Mouse (Mus musculus): ENCODE measurements at regions not wholly inside any gene's neighbourhood (a gene's known extent, or its start where the extent isn't known, plus 50 kb on each side); places are given as distances from the start of the nearest gene placed in this dataset.
"Not testable (repeated sequence)": the region's sequence is repeated elsewhere in the genome, so short reads cannot be mapped to it uniquely, and the experiment has no call there.

DNA sequence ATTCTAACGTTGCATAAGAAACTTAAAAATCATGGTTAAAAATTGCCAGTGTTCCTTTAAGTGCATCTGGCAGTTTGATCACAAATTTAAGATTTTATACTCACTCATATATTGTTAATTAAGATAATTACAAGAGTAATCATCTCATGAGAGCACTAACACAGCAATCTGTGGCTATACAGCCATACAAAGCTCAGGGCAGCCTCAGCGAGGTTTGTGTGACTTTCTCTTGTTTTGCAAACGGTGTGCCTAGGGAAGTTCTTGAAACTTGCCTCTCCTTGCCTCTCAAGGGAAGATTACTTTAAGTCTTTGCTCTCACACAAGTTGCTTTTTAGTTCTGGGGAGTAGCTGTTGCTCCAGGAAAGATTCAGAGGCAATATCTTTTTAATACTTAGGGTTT lies 58.1 kb upstream of the Slc1a4 start:
- 86% methylated on average over 3 of the region's 3 CpGs for WGBS
- Histone ChIP-seq H3K4me3 (ENCODE audit: insufficient read depth, low read depth, low read length) (no peak overlapping the region), H3K4me1 (ENCODE audit: control insufficient read depth, insufficient read depth, low read length) (no peaks in the 10 kb centered on the region), H3K27ac (ENCODE audit: insufficient read depth, low read depth, low read length) (no peak overlapping the region)
- no peak for TF ChIP-seq CTCF (IDR thresholded peaks at IDR 0.05; ENCODE audit: insufficient read depth, low read depth, low read length)
- no peak for TF ChIP-seq POLR2A (IDR thresholded peaks at IDR 0.05; ENCODE audit: insufficient read depth, low read depth, low read length)

DNA sequence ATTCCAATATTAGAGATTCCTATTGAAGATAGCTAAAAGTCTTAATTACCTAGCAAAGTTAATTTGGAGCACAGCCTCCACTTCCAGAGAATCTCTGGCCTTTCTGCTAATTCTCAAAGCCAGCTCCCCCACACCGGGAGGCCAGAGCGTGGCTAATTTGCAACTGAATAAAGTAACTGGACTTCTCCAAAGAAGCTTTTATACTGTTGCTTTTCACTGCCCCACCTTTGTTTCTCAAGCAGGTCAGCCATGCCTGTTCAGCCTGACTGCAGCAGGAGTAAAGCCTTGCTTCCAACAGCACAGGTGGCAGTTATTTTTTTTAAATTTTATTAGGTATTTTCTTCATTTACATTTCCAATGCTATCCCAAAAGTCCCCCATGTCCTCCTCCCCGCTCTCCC lies 60.8 kb upstream of the Slc1a4 start:
- not testable (repeated sequence) for H3K4me3 ChIP-seq (ENCODE audit: insufficient read depth, low read depth, low read length); H3K4me1 ChIP-seq (ENCODE audit: control insufficient read depth, insufficient read depth, low read length); H3K27ac ChIP-seq (ENCODE audit: insufficient read depth, low read depth, low read length)
- WGBS = 49% methylated on average over 3 of the region's 3 CpGs

DNA sequence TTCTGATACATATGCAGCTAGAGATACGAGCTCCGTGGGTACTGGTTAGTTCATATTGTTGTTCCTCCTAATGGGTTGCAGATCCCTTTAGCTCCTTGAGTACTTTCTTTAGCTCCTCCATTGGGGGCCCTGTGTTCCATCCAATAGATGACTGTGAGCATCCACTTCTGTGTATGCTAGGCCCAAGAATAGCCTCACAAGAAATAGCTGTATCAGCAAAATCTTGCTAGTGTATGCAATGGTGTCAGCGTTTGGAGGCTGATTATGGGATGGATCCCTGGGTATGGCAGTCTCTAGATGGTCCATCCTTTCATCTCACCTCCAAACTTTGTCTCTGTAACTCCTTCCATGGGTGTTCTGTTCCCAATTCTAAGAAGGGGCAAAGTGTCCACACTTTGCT lies 61.3 kb upstream of the Slc1a4 start:
- H3K4me1 ChIP-seq (ENCODE audit: control insufficient read depth, insufficient read depth, low read length); H3K4me3 ChIP-seq (ENCODE audit: insufficient read depth, low read depth, low read length); H3K27ac ChIP-seq (ENCODE audit: insufficient read depth, low read depth, low read length): not testable (repeated sequence)
- WGBS = 94% methylated on average over 3 of the region's 3 CpGs

DNA sequence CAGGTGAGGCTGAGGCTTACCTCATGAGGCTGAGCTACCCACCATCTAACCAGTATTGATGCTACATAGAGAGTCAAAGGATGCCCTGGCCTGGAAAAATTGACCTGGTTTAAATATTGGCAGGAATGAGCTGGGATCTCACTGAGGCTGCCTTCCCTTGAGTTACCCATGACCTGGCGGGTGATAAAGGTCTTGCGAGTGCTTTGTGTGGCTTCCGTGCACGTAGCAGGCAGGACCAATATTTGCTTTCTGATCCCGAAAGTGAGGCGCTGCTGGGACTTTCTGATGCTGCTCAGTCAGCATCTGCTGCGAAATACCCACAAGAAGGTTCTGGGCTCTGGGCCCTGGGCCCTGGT lies 63.3 kb upstream of the Slc1a4 start:
- Histone ChIP-seq H3K4me3 (ENCODE audit: insufficient read depth, low read depth, low read length) (no peak overlapping the region), H3K4me1 (ENCODE audit: control insufficient read depth, insufficient read depth, low read length) (no peaks in the 10 kb centered on the region), H3K27ac (ENCODE audit: insufficient read depth, low read depth, low read length) (no peak overlapping the region)
- 73% methylated on average over 7 of the region's 7 CpGs for WGBS
- no peak for TF ChIP-seq POLR2A (IDR thresholded peaks at IDR 0.05; ENCODE audit: insufficient read depth, low read depth, low read length)
- no peak for TF ChIP-seq CTCF (IDR thresholded peaks at IDR 0.05; ENCODE audit: insufficient read depth, low read depth, low read length)

DNA sequence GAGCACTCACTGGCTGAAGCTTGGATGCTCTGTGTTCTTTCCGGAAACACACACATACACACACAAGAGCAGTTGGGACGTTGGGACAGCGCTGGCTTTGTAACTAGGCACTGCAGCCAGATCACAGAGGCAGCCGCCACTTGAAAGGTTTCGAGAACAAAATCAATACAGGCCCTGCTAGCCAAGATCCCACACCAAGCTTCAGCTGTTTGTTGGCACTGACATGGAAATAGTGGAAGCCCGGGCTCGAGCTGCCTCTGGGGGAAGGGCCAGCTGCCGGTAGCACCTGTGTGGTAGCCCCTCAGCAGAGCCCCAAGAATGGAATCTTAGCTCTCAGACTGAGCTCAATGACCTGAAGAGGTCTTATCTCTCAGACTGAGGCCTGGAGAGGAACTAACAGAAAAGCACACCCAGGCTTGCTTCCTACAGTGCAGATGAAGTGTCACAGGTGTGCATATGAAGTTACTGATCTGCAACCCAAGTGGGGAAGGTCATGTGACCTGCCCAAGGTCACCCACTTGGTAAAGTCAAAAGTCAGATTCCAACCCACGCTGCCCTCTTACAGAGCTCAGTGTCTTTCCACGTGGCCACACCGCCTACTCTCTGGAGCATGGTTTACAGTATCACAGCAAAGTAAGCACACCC lies 63.8 kb upstream of the Slc1a4 start:
- WGBS = 59% methylated on average over 11 of the region's 11 CpGs
- no peak overlapping the region for H3K4me3 ChIP-seq (ENCODE audit: insufficient read depth, low read depth, low read length)
- TF ChIP-seq POLR2A (IDR thresholded peaks at IDR 0.05; ENCODE audit: insufficient read depth, low read depth, low read length) (no peak), CTCF (IDR thresholded peaks at IDR 0.05; ENCODE audit: insufficient read depth, low read depth, low read length) (no peak)
- no peaks in the 10 kb centered on the region for H3K4me1 ChIP-seq (ENCODE audit: control insufficient read depth, insufficient read depth, low read length)
- no peak overlapping the region for H3K27ac ChIP-seq (ENCODE audit: insufficient read depth, low read depth, low read length)

DNA sequence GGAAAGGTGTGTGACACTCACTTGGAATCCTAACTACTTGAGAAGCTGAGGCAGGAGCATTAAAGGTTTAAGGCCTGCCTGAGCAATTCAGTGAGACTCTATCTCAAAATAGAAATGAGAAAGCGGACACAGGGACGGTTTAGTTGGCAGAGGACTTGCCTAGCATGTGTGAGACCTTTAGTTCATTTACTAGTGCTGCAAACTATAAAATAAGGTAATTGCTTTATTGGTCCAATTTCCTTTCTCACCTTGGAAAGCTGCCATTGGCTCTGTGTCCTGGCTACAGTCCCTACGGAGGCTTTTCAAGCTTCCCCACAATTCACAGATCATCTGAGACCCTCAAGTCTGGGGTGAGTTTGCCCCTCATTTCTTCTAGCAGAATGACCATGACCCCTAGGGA lies 64.4 kb upstream of the Slc1a4 start:
- H3K27ac ChIP-seq (ENCODE audit: insufficient read depth, low read depth, low read length) = no peak overlapping the region
- TF ChIP-seq CTCF (IDR thresholded peaks at IDR 0.05; ENCODE audit: insufficient read depth, low read depth, low read length) (no peak), POLR2A (IDR thresholded peaks at IDR 0.05; ENCODE audit: insufficient read depth, low read depth, low read length) (no peak)
- H3K4me1 ChIP-seq (ENCODE audit: control insufficient read depth, insufficient read depth, low read length) = no peaks in the 10 kb centered on the region
- no peak overlapping the region for H3K4me3 ChIP-seq (ENCODE audit: insufficient read depth, low read depth, low read length)
- 79% methylated on average over 3 of the region's 3 CpGs for WGBS

DNA sequence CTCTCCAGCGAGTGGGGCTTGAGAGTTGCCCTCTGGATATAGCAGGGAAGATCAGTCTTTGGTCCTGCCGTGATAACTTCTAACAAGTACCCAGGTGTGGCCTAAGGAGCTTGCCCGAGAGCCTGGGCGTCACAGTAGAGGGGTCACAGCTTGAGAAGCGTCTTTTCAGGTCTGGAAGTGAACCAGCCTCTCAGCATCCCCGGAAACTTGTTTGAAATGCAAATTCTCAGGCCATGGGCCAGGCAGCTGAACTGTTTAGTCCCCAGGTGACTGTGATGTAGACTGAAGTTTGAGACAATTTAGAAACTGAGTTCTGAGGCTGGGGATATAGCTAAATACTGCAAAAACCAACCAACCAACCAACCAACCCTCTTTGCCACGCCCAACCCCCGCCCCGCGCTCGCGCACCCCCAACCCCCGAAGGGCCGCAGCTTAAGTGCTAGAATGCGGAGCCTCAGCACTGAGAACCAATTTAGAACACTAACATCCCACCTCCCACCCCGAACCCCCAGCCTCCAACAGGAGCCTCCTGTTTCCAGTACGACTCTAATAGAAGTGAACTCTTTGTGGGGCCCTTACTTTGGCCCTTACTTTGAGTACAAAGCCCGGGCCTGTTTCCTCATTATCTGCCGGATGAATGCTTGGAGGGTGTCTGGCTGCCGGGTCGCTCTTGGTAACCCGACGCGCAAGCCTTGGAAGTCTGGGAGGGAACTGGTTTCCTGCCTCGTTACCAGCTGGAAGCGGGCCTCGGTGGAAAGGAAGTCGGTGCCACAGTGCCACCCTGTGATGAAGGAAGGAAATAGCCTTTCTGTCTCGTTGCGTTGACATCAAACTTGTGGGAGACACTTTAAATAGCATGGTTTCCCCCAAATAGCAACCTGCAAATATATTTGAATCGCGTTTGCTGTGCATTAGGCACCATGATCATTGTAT lies 68.1 kb upstream of the Slc1a4 start:
- no peaks in the 10 kb centered on the region for H3K4me1 ChIP-seq (ENCODE audit: control insufficient read depth, insufficient read depth, low read length)
- no peak for TF ChIP-seq POLR2A (IDR thresholded peaks at IDR 0.05; ENCODE audit: insufficient read depth, low read depth, low read length)
- peak; percentile 70 for TF ChIP-seq CTCF (IDR thresholded peaks at IDR 0.05; ENCODE audit: insufficient read depth, low read depth, low read length)
- 9% methylated on average over 32 of the region's 32 CpGs for WGBS
- no peak overlapping the region for H3K27ac ChIP-seq (ENCODE audit: insufficient read depth, low read depth, low read length)
- H3K4me3 ChIP-seq (ENCODE audit: insufficient read depth, low read depth, low read length) = peak overlapping the region; percentile 32

DNA sequence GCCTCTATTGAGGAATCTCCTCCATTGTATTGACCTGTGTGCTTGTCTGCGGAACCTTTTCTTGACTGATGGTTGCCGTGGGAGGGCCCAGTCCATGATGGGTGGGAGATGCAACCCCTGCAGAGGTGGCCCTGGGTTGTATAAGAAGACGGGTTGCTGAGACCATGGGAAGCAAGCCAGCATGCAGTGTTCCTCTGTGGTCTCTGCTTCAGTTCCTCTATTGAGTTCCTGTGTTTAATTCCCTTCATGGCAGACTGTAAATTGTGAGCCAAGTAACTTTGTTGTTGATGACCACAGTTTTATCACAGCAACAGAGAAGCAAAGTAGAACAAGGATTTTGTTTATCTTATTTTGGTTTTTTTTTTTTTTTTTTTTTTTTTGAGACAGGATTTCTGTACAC lies 70.9 kb upstream of the Slc1a4 start:
- Histone ChIP-seq H3K4me1 (ENCODE audit: control insufficient read depth, insufficient read depth, low read length) (no peaks in the 10 kb centered on the region), H3K27ac (ENCODE audit: insufficient read depth, low read depth, low read length) (no peak overlapping the region), H3K4me3 (ENCODE audit: insufficient read depth, low read depth, low read length) (no peak overlapping the region)
- no peak for TF ChIP-seq POLR2A (IDR thresholded peaks at IDR 0.05; ENCODE audit: insufficient read depth, low read depth, low read length)
- no peak for TF ChIP-seq CTCF (IDR thresholded peaks at IDR 0.05; ENCODE audit: insufficient read depth, low read depth, low read length)
- WGBS = 78% methylated on average over 3 of the region's 3 CpGs

DNA sequence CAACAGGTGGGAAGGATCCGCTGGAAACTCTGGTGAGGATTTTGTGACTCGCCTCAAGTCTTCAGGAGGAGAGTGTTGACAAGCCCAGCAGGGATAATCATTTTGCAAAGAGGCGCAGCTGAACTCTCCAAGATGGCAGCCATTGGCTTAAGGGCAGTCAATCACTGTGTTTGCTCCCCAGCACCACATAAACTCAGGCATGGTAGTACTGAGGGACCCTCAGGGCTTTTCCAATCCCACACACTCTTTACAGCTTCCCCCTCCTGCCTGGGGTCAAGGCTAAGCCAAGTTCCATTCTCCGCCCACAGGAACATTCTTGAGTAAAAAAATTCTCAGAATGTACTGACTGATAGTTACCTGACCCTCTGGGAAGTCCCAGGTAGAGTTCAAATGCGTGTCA lies 72.0 kb upstream of the Slc1a4 start:
- H3K4me1 ChIP-seq (ENCODE audit: control insufficient read depth, insufficient read depth, low read length) = no peaks in the 10 kb centered on the region
- no peak overlapping the region for H3K4me3 ChIP-seq (ENCODE audit: insufficient read depth, low read depth, low read length)
- WGBS = 93% methylated on average over 5 of the region's 5 CpGs
- no peak for TF ChIP-seq POLR2A (IDR thresholded peaks at IDR 0.05; ENCODE audit: insufficient read depth, low read depth, low read length)
- no peak for TF ChIP-seq CTCF (IDR thresholded peaks at IDR 0.05; ENCODE audit: insufficient read depth, low read depth, low read length)
- no peak overlapping the region for H3K27ac ChIP-seq (ENCODE audit: insufficient read depth, low read depth, low read length)
